Mouse (Mus musculus) liver, embryonic 15.5 days (tissue): ENCODE measurements around the gene Gon7. TPM values are rescaled to one million over a fixed set of nuclear protein-coding genes. Genes with fewer than 3 reads are reported as not detected.

Experiments used
- ATAC-seq: fragments of 200-750 bp; cut with Nextera tagmentation; 2 replicates; pipeline ENCODE4 v1.8.0; 2017; ENCODE audit warnings: moderate number of reproducible peaks, mild to moderate bottlenecking, moderate library complexity; ENCODE audit not compliant: insufficient read depth
- H3K27ac ChIP-seq: fragments of 300-500 bp; sonication (generic); replicated peaks from 2 replicates; pipeline ENCODE4 v1.5.1; 2015; ENCODE audit warnings: mild to moderate bottlenecking, inconsistent platforms
- H3K27me3 ChIP-seq: fragments of 300-500 bp; sonication (generic); 2 replicates; pipeline ENCODE4 v1.6.1; 2015; ENCODE audit warnings: mild to moderate bottlenecking, inconsistent platforms
- H3K36me3 ChIP-seq: fragments of 300-500 bp; sonication (generic); replicated peaks from 2 replicates; pipeline ENCODE4 v1.6.1; 2015; ENCODE audit warnings: moderate library complexity, mild to moderate bottlenecking, inconsistent platforms
- H3K4me1 ChIP-seq: fragments of 300-500 bp; sonication (generic); replicated peaks from 2 replicates; pipeline ENCODE4 v1.6.1; 2015; ENCODE audit warnings: inconsistent platforms
- H3K4me2 ChIP-seq: fragments of 300-500 bp; sonication (generic); 2 replicates; pipeline ENCODE4 v1.6.1; 2015; ENCODE audit warnings: moderate library complexity, mild to moderate bottlenecking, inconsistent platforms
- H3K4me3 ChIP-seq: fragments of 300-500 bp; sonication (generic); replicated peaks from 2 replicates; pipeline ENCODE4 v1.5.1; 2015; ENCODE audit warnings: mild to moderate bottlenecking, inconsistent platforms
- H3K9ac ChIP-seq: fragments of 300-500 bp; sonication (generic); 2 replicates; pipeline ENCODE4 v1.6.1; 2015; ENCODE audit warnings: moderate library complexity, mild to moderate bottlenecking, inconsistent platforms
- H3K9me3 ChIP-seq: fragments of 300-500 bp; sonication (generic); replicated peaks from 2 replicates; pipeline ENCODE4 v1.6.1; 2016; ENCODE audit warnings: inconsistent platforms
- WGBS: fragments of 180-500 bp; shearing (Covaris S2); methylation state at CpG from one replicate; pipeline ENCODE4 v1.1.7; 2015; ENCODE audit warnings: mixed read lengths; ENCODE audit not compliant: insufficient replicate concordance; 5-methylcytosine and 5-hydroxymethylcytosine counted together
- polyA plus RNA-seq: library from polyadenylated mRNA; unstranded; fragments of >200 nt; fragmentation: Nextera tagmentation; extraction: Ambion mirVana; gene quantifications from 2 replicates; pipeline ENCODE4 v1.2.1, GENCODE M21; 2015

The Gon7 gene
- polyA plus RNA-seq, 1 experiment from 2014 or later, result 12.7 TPM

DNA sequence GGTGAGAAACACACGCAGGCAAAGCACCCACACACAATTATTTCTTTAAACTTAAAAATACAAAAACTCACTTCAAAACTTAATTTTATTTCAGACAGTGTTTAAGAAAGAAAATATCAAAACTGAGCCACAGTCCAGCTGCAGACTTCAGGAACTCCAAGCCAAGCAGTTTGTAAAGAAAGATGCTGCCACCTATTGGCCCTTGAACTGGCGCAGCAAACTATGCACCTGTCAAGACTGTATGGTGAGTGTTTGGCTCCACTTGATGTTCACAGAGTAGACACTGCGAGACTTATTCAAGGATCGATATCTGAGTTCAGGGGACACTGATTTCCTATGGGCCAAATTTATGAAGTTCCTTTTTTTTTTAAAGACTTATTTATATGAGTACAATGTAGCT lies 11.4 kb upstream of the Gon7 start:
- no peak for ATAC-seq
- Histone ChIP-seq H3K27ac (no peak overlapping the region), H3K4me2 (no peak overlapping the region), H3K4me3 (no peak overlapping the region), H3K9me3 (no peaks in the 10 kb centered on the region), H3K4me1 (no peaks in the 10 kb centered on the region; the same call in 1 of the 2 replicates), H3K27me3 (no peaks in the 10 kb centered on the region), H3K9ac (no peak overlapping the region), H3K36me3 (peaks cover 93% of the 10 kb centered on the region)
- 84% methylated on average over 4 of the region's 4 CpGs for WGBS

GRCm38 (mm10) chr12:102763696-102764095 lies 6.1 kb upstream of the Gon7 start:
- Histone ChIP-seq H3K9me3 (no peaks in the 10 kb centered on the region), H3K4me3 (no peak overlapping the region), H3K9ac (no peak overlapping the region), H3K4me1 (peaks cover 17% of the 10 kb centered on the region), H3K4me2 (no peak overlapping the region), H3K27ac (no peak overlapping the region), H3K27me3 (no peaks in the 10 kb centered on the region), H3K36me3 (peaks cover 59% of the 10 kb centered on the region)
- no peak for ATAC-seq

- no peaks in the 10 kb centered on the region for H3K9me3 ChIP-seq
- H3K4me1 ChIP-seq, result peaks cover 23% of the 10 kb centered on the region
- H3K9ac ChIP-seq, result no peak overlapping the region
- peaks cover 39% of the 10 kb centered on the region for H3K36me3 ChIP-seq
- WGBS, result 73% methylated on average over 3 of the region's 3 CpGs
- no peaks in the 10 kb centered on the region for H3K27me3 ChIP-seq
- ATAC-seq, result no peak
- no peak overlapping the region for H3K4me2 ChIP-seq
- H3K27ac ChIP-seq, result no peak overlapping the region
- H3K4me3 ChIP-seq, result no peak overlapping the region
These were observed 4.1 kb upstream of the Gon7 start for GRCm38 (mm10) chr12:102761668-102762067.

DNA sequence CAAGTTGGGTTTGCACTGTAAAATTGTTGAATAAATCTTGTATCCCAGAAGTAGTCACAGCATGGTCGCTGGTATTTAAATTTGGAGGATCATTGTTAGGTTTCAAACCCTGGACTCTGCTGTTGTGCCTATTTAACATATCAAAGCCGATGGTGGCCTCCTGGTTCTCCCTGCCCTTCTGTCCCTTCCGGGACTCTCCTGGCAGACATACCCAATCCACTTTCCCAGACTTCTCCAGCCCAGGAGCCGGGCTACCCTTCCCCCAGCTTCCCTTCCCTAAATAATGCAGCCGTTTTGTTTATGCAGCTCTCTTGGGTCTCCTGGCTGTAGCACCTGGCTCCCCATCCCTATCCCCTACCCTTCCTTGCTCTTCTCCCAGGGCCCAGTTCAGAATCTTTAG lies 1.3 kb upstream of the Gon7 start:
- H3K9ac ChIP-seq, result peak overlapping the region; percentile 80

GRCm38 (mm10) chr12:102758403-102758756 lies 777 bp upstream of the Gon7 start, which contains the start of gene Gm20604:
TSS of gene Gm20604 (minus strand) at chr12:102758672.
- ATAC-seq, result no peak
- peaks cover 41% of the 10 kb centered on the region for H3K4me1 ChIP-seq
- no peaks in the 10 kb centered on the region for H3K27me3 ChIP-seq
- no peaks in the 10 kb centered on the region for H3K9me3 ChIP-seq
- H3K4me3 ChIP-seq, result peak within 1 kb of the TSS; percentile 80
- H3K36me3 ChIP-seq, result peaks cover 15% of the 10 kb centered on the region
- peak within 1 kb of the TSS; percentile 80 for H3K9ac ChIP-seq
- H3K27ac ChIP-seq, result peak within 1 kb of the TSS; percentile 84
- peak within 1 kb of the TSS; percentile 83 for H3K4me2 ChIP-seq
- whole genome bisulfite sequencing, result 1% methylated on average over 10 of the region's 10 CpGs

More for the DNA sequence above, 1.3 kb upstream of the Gon7 start:
- Histone ChIP-seq H3K4me3 (peak overlapping the region; percentile 80), H3K36me3 (peaks cover 19% of the 10 kb centered on the region), H3K27me3 (no peaks in the 10 kb centered on the region), H3K4me1 (peaks cover 41% of the 10 kb centered on the region), H3K27ac (peak overlapping the region; percentile 80; the same call in 1 of the 2 replicates), H3K4me2 (peak overlapping the region; percentile 83), H3K9me3 (no peaks in the 10 kb centered on the region)
- ATAC-seq, result no peak
- 9% methylated on average over 5 of the region's 5 CpGs for WGBS

GRCm38 (mm10) chr12:102757055-102757688 lies 431 bp downstream of the Gon7 start:
- H3K4me3 ChIP-seq, result peak overlapping the region; percentile 80
- H3K4me2 ChIP-seq, result peak overlapping the region; percentile 83
- H3K9me3 ChIP-seq, result no peaks in the 10 kb centered on the region
- 1% methylated on average over 46 of the region's 46 CpGs for WGBS
- H3K27ac ChIP-seq, result peak overlapping the region; percentile 84
- H3K9ac ChIP-seq, result peak overlapping the region; percentile 70
- no peaks in the 10 kb centered on the region for H3K27me3 ChIP-seq
- peaks cover 7% of the 10 kb centered on the region for H3K36me3 ChIP-seq
- peak; percentile 82 for ATAC-seq
- H3K4me1 ChIP-seq, result peaks cover 41% of the 10 kb centered on the region

DNA sequence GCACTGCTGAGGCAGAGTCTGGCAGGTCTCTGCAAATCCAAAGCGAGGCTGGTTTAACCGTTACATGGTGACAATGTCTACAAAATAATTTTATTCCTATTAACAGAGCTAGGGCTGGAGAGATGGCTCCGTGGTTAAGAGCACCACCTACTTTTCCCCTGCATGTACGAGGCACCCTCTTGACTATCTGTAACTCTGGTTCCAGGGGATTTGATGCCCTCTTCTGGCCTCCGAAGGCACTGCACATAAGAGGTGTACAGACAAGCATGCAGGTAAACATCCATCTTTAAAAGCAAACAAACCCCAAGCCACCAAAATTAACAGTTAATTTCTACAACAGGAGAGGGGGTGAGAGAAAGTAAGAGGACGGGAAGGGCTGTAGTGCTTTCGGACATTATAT lies 1.3 kb downstream of the Gon7 start:
- H3K4me1 ChIP-seq, result peaks cover 41% of the 10 kb centered on the region
- H3K4me3 ChIP-seq, result peak overlapping the region; percentile 80
- WGBS, result 73% methylated on average over 7 of the region's 7 CpGs
- H3K27ac ChIP-seq, result no peak overlapping the region
- peaks cover 6% of the 10 kb centered on the region for H3K36me3 ChIP-seq
- ATAC-seq, result no peak
- peak overlapping the region; percentile 83 for H3K4me2 ChIP-seq
- no peaks in the 10 kb centered on the region for H3K27me3 ChIP-seq
- H3K9me3 ChIP-seq, result no peaks in the 10 kb centered on the region
- peak overlapping the region; percentile 70; the same call in 1 of the 2 replicates for H3K9ac ChIP-seq

- no peaks in the 10 kb centered on the region for H3K27me3 ChIP-seq
- peaks cover 30% of the 10 kb centered on the region for H3K4me1 ChIP-seq
- no peak overlapping the region for H3K9ac ChIP-seq
- H3K4me2 ChIP-seq, result no peak overlapping the region
- no peaks in the 10 kb centered on the region for H3K9me3 ChIP-seq
- WGBS, result 78% methylated on average over 3 of the region's 3 CpGs
- peaks cover 34% of the 10 kb centered on the region for H3K36me3 ChIP-seq
- no peak for ATAC-seq
- H3K4me3 ChIP-seq, result no peak overlapping the region
- H3K27ac ChIP-seq, result no peak overlapping the region
These were observed 9.3 kb downstream of the Gon7 start for GRCm38 (mm10) chr12:102748256-102748655.

DNA sequence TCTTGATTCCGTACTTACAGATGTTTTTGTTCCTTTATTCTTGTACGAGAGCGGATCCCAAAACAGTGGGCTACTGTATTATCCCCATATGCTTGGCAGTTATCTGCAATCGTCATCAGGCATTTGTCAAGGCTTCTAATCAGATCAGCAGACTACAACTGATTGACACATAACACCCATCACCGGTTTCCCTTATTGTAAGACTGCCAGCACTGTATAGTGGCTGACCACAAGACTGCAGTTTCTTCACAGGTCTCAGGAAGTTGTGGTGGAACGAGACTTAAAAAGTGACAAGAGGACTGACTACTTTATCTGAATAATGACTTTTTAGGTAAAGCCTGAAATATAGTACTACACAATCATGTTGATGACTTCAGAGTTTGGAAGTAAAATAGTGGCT lies 12.8 kb downstream of the Gon7 start:
- Histone ChIP-seq H3K9ac (peak overlapping the region; percentile 92), H3K4me3 (peak overlapping the region; percentile 92), H3K4me1 (peaks cover 43% of the 10 kb centered on the region), H3K9me3 (no peaks in the 10 kb centered on the region), H3K36me3 (peaks cover 34% of the 10 kb centered on the region), H3K27me3 (no peaks in the 10 kb centered on the region), H3K27ac (peak overlapping the region; percentile 96), H3K4me2 (peak overlapping the region; percentile 78)
- no peak for ATAC-seq
- WGBS, result 18% methylated on average over 6 of the region's 6 CpGs

- Histone ChIP-seq H3K4me2 (peak within 1 kb of the TSS; percentile 78), H3K4me3 (peak within 1 kb of the TSS; percentile 92), H3K27ac (peak within 1 kb of the TSS; percentile 96), H3K4me1 (peaks cover 38% of the 10 kb centered on the region), H3K27me3 (no peaks in the 10 kb centered on the region), H3K9ac (peak within 1 kb of the TSS; percentile 92), H3K9me3 (no peaks in the 10 kb centered on the region), H3K36me3 (peaks cover 29% of the 10 kb centered on the region)
- WGBS, result under 1% methylated on average over 63 of the region's 63 CpGs
- ATAC-seq, result peak; percentile 96
These were observed 13.7 kb downstream of the Gon7 start, which contains the start of the genes Moap1 and Tmem251 for GRCm38 (mm10) chr12:102743589-102744574. TSS of gene Moap1 (minus strand) at chr12:102743661. TSS of gene Tmem251 (plus strand) at chr12:102743762.

DNA sequence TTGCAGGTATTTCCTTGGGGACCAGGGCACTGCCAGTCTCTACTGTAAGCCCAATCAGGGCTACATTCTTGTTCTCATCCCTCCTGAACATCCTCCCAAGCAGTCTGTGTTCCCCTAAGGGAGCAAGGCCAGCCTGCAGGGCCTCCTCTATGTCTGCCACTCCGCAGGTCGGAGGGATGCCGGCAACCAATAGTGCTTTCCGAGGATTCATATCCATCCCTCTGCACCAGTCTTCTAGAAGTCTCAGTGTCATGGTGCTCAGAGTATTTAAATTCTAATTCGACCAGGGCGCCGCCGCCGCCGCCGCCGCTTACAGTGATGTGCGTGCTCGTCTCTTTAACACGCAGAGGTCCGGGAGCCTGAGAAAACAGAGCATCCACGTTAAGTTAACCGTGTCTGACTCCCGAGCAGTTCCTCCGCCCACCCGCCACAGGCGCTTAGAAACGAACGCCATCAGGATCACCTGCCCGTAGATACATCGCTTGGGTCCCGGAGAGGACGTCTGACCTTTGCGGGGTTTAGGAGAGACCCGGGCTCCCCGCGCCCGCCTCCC lies 14.5 kb downstream of the Gon7 start:
- Histone ChIP-seq H3K9me3 (no peaks in the 10 kb centered on the region), H3K4me2 (peak overlapping the region; percentile 78), H3K27ac (peak overlapping the region; percentile 96), H3K4me1 (peaks cover 31% of the 10 kb centered on the region), H3K27me3 (no peaks in the 10 kb centered on the region), H3K9ac (peak overlapping the region; percentile 92), H3K4me3 (peak overlapping the region; percentile 92), H3K36me3 (peaks cover 21% of the 10 kb centered on the region)
- 1% methylated on average over 33 of the region's 33 CpGs for WGBS
- ATAC-seq, result peak; percentile 62
